Comparison of ENCODE assay signal across 17 mouse cellular contexts in the genomic region with DNA sequence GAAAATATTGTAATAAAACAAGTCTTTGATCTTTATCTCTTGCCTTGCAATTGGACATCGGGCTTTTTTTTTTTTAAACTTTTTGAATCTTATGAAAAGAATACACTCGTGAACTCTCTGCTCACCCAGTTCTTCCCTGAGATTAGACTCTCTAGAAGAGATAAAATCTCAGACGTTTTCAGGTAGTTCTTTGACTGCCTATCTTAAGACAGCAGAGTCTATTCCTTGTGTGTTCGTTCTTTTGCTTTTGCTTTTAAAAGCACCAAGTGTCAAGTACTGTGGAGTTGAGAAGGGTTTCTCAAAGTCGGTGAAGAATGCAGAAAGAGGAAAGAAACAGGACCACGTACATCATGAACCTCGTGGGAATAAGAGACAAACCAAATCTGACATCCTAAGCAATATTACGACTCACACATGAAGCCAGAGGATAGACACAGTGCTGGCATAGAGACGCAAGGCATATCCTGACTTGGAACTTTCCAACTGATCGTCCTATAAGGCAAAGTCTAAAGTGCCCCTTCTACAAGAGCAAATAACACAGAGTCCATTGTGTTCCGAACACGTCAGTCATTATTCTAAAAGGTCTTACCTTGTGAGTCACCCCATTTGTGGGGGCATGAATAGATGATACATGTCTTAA.
DNase-seq lines count a peak whose midpoint lies in the region; ATAC-seq lines count a peak whose summit lies in the region.
"Had no signal": no experiment of that assay in that cellular context is flagged by ENCODE, and none has a peak within 500 bp of the region (broad histone marks: within the 10 kb centered on the region; RNA-seq: fewer than 3 reads in every experiment).

No protein-coding gene starts in this region.

- peak; percentile 19 for DNase-seq in embryo, embryonic 10.5 days (ENCODE audit: low spot score)
- no peak for DNase-seq in embryo, embryonic 10 days (ENCODE audit: low spot score)
- DNase-seq in liver, embryonic 11.5 days (ENCODE audit: low spot score), result no peak
- DNase-seq in cerebellum, adult 11 months, result no peak
- DNase-seq in frontal cortex, postnatal 25 days (ENCODE audit: low spot score in 2 of 2), result no peak
- DNase-seq: cerebellum, adult 9-11 months; forebrain, postnatal 0 days; gastrocnemius, postnatal 14 days had no signal

- WGBS in liver, embryonic 16.5 days (ENCODE audit: insufficient replicate concordance), result 47% methylated on average over 12 of the region's 12 CpGs
- WGBS in liver, embryonic 11.5 days, result 65% methylated on average over 12 of the region's 12 CpGs
- 44% methylated on average over 12 of the region's 12 CpGs for WGBS in stomach, embryonic 15.5 days

- H3K27ac ChIP-seq in liver, embryonic 16.5 days (ENCODE audit: low read length), result peak overlapping the region; percentile 60
- no peak overlapping the region for H3K27ac ChIP-seq in liver, embryonic 11.5 days (ENCODE audit: low read depth, low read length)
- H3K27ac ChIP-seq in stomach, embryonic 15.5 days, result peak overlapping the region; percentile 33; the same call in 1 of the 2 replicates
- H3K27ac ChIP-seq: embryonic facial prominence, embryonic 10.5 days; heart, embryonic 15.5 days; hindbrain, embryonic 12.5 days; limb, embryonic 13.5 days; neural tube, embryonic 15.5 days had no signal

- no peaks in the 10 kb centered on the region for H3K9me3 ChIP-seq in liver, embryonic 16.5 days (replicated peaks; ENCODE audit: control insufficient read depth, low read length)
- H3K9me3 ChIP-seq in liver, embryonic 11.5 days (ENCODE audit: control insufficient read depth, low read length), result no peaks in the 10 kb centered on the region
- H3K9me3 ChIP-seq in stomach, embryonic 15.5 days, result no peaks in the 10 kb centered on the region
- H3K9me3 ChIP-seq: embryonic facial prominence, embryonic 10.5 days; heart, embryonic 15.5 days; hindbrain, embryonic 12.5 days; limb, embryonic 13.5 days; neural tube, embryonic 15.5 days had no signal

- H3K27me3 ChIP-seq in liver, embryonic 16.5 days (ENCODE audit: control insufficient read depth, insufficient read depth, low read depth, low read length), result no peaks in the 10 kb centered on the region
- no peaks in the 10 kb centered on the region for H3K27me3 ChIP-seq in liver, embryonic 11.5 days (replicated peaks; ENCODE audit: control insufficient read depth, insufficient read depth, low read length)
- no peaks in the 10 kb centered on the region for H3K27me3 ChIP-seq in stomach, embryonic 15.5 days (replicated peaks)
- H3K27me3 ChIP-seq: heart, embryonic 15.5 days; hindbrain, embryonic 12.5 days; limb, embryonic 13.5 days; neural tube, embryonic 15.5 days had no signal

- ATAC-seq in liver, embryonic 16.5 days (ENCODE audit: low read depth), result peak; percentile 22; the same call in 1 of the 2 replicates
- ATAC-seq in liver, embryonic 11.5 days (replicated peaks; ENCODE audit: low FRiP score), result no peak
- peak; percentile 34 for ATAC-seq in inflammation-experienced regulatory T-cells, adult 6 months
- no peak for ATAC-seq in stomach, embryonic 15.5 days (ENCODE audit: insufficient read depth, low FRiP score, low read depth)
- ATAC-seq: forebrain, postnatal 0 days had no signal

- H3K4me2 ChIP-seq in liver, embryonic 16.5 days (ENCODE audit: low read depth, low read length), result peak overlapping the region; percentile 7; the same call in 1 of the 2 replicates
- no peak overlapping the region for H3K4me2 ChIP-seq in liver, embryonic 11.5 days
- H3K4me2 ChIP-seq in stomach, embryonic 15.5 days, result peak overlapping the region; percentile 26; the same call in 1 of the 2 replicates
- H3K4me2 ChIP-seq: heart, embryonic 15.5 days; hindbrain, embryonic 12.5 days; limb, embryonic 13.5 days; neural tube, embryonic 15.5 days had no signal

- no peak overlapping the region for H3K4me3 ChIP-seq in liver, embryonic 16.5 days (ENCODE audit: low read depth, low read length)
- H3K4me3 ChIP-seq in liver, embryonic 11.5 days (ENCODE audit: low read depth, low read length), result no peak overlapping the region
- H3K4me3 ChIP-seq in stomach, embryonic 15.5 days (replicated peaks), result no peak overlapping the region
- H3K4me3 ChIP-seq: embryonic facial prominence, embryonic 10.5 days; heart, embryonic 15.5 days; hindbrain, embryonic 12.5 days; layer of hippocampus, adult 2 months; limb, embryonic 13.5 days; neural tube, embryonic 15.5 days had no signal

- no peaks in the 10 kb centered on the region for H3K36me3 ChIP-seq in liver, embryonic 16.5 days (ENCODE audit: control insufficient read depth, insufficient read depth)
- H3K36me3 ChIP-seq in liver, embryonic 11.5 days (ENCODE audit: control insufficient read depth, insufficient read depth, low read length), result no peaks in the 10 kb centered on the region
- H3K36me3 ChIP-seq in stomach, embryonic 15.5 days, result no peaks in the 10 kb centered on the region
- H3K36me3 ChIP-seq: embryonic facial prominence, embryonic 10.5 days; heart, embryonic 15.5 days; hindbrain, embryonic 12.5 days; limb, embryonic 13.5 days; neural tube, embryonic 15.5 days had no signal

- no peak overlapping the region for H3K9ac ChIP-seq in liver, embryonic 16.5 days (ENCODE audit: low read depth, low read length)
- H3K9ac ChIP-seq in liver, embryonic 11.5 days (ENCODE audit: low read depth, low read length), result no peak overlapping the region
- H3K9ac ChIP-seq in stomach, embryonic 15.5 days, result no peak overlapping the region
- H3K9ac ChIP-seq: forebrain, postnatal 0 days; heart, embryonic 15.5 days; hindbrain, embryonic 12.5 days; limb, embryonic 13.5 days; neural tube, embryonic 15.5 days had no signal

- H3K4me1 ChIP-seq in liver, embryonic 16.5 days (ENCODE audit: control insufficient read depth, low read depth, low read length), result peaks cover 3% of the 10 kb centered on the region; the same call in 1 of the 2 replicates
- peaks cover 6% of the 10 kb centered on the region; the same call in 1 of the 2 replicates for H3K4me1 ChIP-seq in liver, embryonic 11.5 days (replicated peaks; ENCODE audit: control insufficient read depth, insufficient read depth, low read length)
- peaks cover 13% of the 10 kb centered on the region; the same call in 1 of the 2 replicates for H3K4me1 ChIP-seq in stomach, embryonic 15.5 days
- H3K4me1 ChIP-seq: neural tube, embryonic 15.5 days had no signal

Comparison
In these comparisons a context has a peak if more than half of its experiments do, and no peak if none do; other contexts are left out.
1. ATAC-seq: peak in liver, embryonic 16.5 days (single experiment) and inflammation-experienced regulatory T-cells, adult 6 months (single experiment); none in liver, embryonic 11.5 days (single experiment) and stomach, embryonic 15.5 days (single experiment).